7 mouse cellular contexts compared by ENCODE assay signal in genomic region chr16:55894893-55895650, GRCm38 (mm10). TPM values are rescaled to one million over a fixed set of nuclear protein-coding genes. Genes with fewer than 3 reads are reported as not detected.
DNase-seq lines count a peak whose midpoint lies in the region; ATAC-seq and TF ChIP-seq lines count a peak whose summit lies in the region.

TSS of gene Nxpe3 (minus strand) at chr16:55895285.

- peak; percentile 85 for ATAC-seq in inflammation-experienced regulatory T-cells, adult 6 months
- peak; percentile 81 for ATAC-seq in megakaryocyte-erythroid progenitor cell, adult 5-6 weeks (replicated peaks; ENCODE audit: low FRiP score, low TSS enrichment, poor library complexity, severe bottlenecking)

- peak within 1 kb of the TSS; percentile 74 for H3K27ac ChIP-seq in cortical plate, adult 2 months (ENCODE audit: insufficient read depth, low read length)

- peak; percentile 88 for DNase-seq in adipocyte (ENCODE audit: low spot score)
- DNase-seq in gastrocnemius, postnatal 10 days = peak; percentile 75
- DNase-seq in left cerebral cortex, postnatal 10 days (ENCODE audit: extremely low spot score in 1 of 2, low spot score in 2 of 2) = peak; percentile 87 to 93
- peak; percentile 91 for DNase-seq in right cerebral cortex, postnatal 25 days

- H3K4me1 ChIP-seq in cortical plate, adult 2 months (ENCODE audit: control insufficient read depth, insufficient read depth, low read length) = peaks cover 2% of the 10 kb centered on the region; the same call in 1 of the 2 replicates

- TF ChIP-seq POLR2A in cortical plate, adult 2 months (IDR thresholded peaks at IDR 0.05; ENCODE audit: extremely low read depth, insufficient read depth, low read length) = peak; percentile 26; the same call in 1 of the 2 replicates

- TF ChIP-seq CTCF in cortical plate, adult 2 months (IDR thresholded peaks at IDR 0.05; ENCODE audit: extremely low read depth, insufficient read depth, low read length) = no peak

- intact Hi-C loops in left cerebral cortex, postnatal 10 days (cut with DNase I) = no loop called here

- H3K4me3 ChIP-seq in cortical plate, adult 2 months (ENCODE audit: insufficient read depth, low read length) = peak within 1 kb of the TSS; percentile 53

RNA-seq across cellular contexts. Expression of gene Nxpe3, which starts in this region (rescaled TPM):
- 7.5 and 8.0 TPM in 2 replicates for polyA plus RNA-seq in cortical plate, adult 2 months (2012; rRNA removed)
- under 1 TPM; 0.31 to 0.34 TPM for total RNA-seq in gastrocnemius, postnatal 10 days (2021)
- polyA plus RNA-seq in inflammation-experienced regulatory T-cells, adult 6 months (2017; shearing (Covaris generic)) = 10 to 100 TPM; 13.7 to 36.9 (median 22.6) TPM
- total RNA-seq in left cerebral cortex, postnatal 10 days (2021) = 1 to 10 TPM; 6.1 to 6.4 TPM
- total RNA-seq in megakaryocyte-erythroid progenitor cell, adult 5-6 weeks (2014; fragmentation: Nextera tagmentation) = 4.5 and 5.4 TPM in 2 replicates
- total RNA-seq in megakaryocyte-erythroid progenitor cell, adult 5-6 weeks (2017) = 6.1 and 7.2 TPM in 2 replicates

Comparison
In these comparisons a context has a peak if more than half of its experiments do, and no peak if none do; other contexts are left out.
1. Peak in every context shown above with its lines: DNase-seq, ATAC-seq, H3K4me3 ChIP-seq and H3K27ac ChIP-seq.
2. RNA of gene Nxpe3 (total RNA-seq): 6.1 to 6.4 TPM in left cerebral cortex, postnatal 10 days and 4.5 to 7.2 TPM in megakaryocyte-erythroid progenitor cell, adult 5-6 weeks; 0.31 to 0.34 TPM in gastrocnemius, postnatal 10 days; every median in the first group is over 4 times any median in the second.
3. Peak in DNase-seq in gastrocnemius, postnatal 10 days; RNA of the gene not detected or under 1 TPM.